ENCODE assay signal across 18 mouse cellular contexts in the genomic region with DNA sequence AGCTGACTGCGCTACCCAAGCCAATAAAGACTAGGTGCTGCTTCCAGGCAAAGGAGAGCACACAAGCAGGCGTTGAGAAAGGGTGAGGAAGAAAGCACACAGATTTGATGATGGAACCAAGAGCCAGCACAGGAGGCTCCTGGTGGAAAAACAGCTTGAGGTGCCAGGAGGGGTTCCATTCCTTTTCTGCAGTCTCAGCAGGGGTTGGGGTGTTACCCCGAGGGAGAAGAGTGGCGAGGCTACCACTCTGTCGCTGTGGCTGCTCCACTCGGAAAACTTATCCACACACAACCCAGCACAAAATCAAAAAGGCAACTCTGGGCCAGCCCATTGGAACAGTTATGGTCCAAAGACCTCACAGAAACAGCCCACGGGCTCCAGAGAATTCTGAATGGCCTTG. TPM values are rescaled to one million over a fixed set of nuclear protein-coding genes. Genes with fewer than 3 reads are reported as not detected.
A peak's percentile ranks its signal among the peaks of the same experiment; 100 is the strongest.
DNase-seq lines count a peak whose midpoint lies in the region; ATAC-seq and TF ChIP-seq lines count a peak whose summit lies in the region.
"Had no signal": no experiment of that assay in that cellular context is flagged by ENCODE, and none has a peak within 500 bp of the region (broad histone marks: within the 10 kb centered on the region; RNA-seq: fewer than 3 reads in every experiment).

No protein-coding gene starts in this region.

- no peak overlapping the region for H3K4me2 ChIP-seq in forebrain, embryonic 12.5 days
- H3K4me2 ChIP-seq in limb, embryonic 11.5 days (ENCODE audit: low read depth, severe bottlenecking), result no peak overlapping the region

- no peak for TF ChIP-seq CTCF in left cerebral cortex, adult 2 months (IDR thresholded peaks at IDR 0.05)
- no peak for TF ChIP-seq CTCF in cortical plate, adult 2 months (IDR thresholded peaks at IDR 0.05; ENCODE audit: extremely low read depth, insufficient read depth, low read length)

- 63% methylated on average over 7 of the region's 7 CpGs for WGBS in forebrain, embryonic 12.5 days
- WGBS in limb, embryonic 11.5 days, result 66% methylated on average over 7 of the region's 7 CpGs

- no peak for DNase-seq in left cerebral cortex, adult 2 months (ENCODE audit: extremely low spot score in 1 of 2, low spot score in 2 of 2)
- no peak for DNase-seq in left cerebral cortex, postnatal 4 days
- no peak for DNase-seq in limb, embryonic 11.5 days (ENCODE audit: low spot score)
- no peak for DNase-seq in heart, postnatal 36 days
- DNase-seq: adrenal gland, adult 2 months; kidney, adult 2 months; liver had no signal

- TF ChIP-seq POLR2A in cortical plate, adult 2 months (IDR thresholded peaks at IDR 0.05; ENCODE audit: extremely low read depth, insufficient read depth, low read length), result no peak

- peaks cover 9% of the 10 kb centered on the region for H3K4me1 ChIP-seq in cortical plate, adult 2 months (ENCODE audit: control insufficient read depth, insufficient read depth, low read length)
- H3K4me1 ChIP-seq in forebrain, embryonic 12.5 days, result peaks cover 4% of the 10 kb centered on the region
- H3K4me1 ChIP-seq in limb, embryonic 11.5 days (ENCODE audit: control insufficient read depth, insufficient read depth, low read length), result peaks cover 12% of the 10 kb centered on the region; the same call in 1 of the 2 replicates

- no peak for ATAC-seq in forebrain, embryonic 12.5 days (ENCODE audit: low FRiP score)
- ATAC-seq in limb, embryonic 11.5 days (ENCODE audit: insufficient number of reproducible peaks, low FRiP score, low TSS enrichment, low read depth), result no peak
- no peak for ATAC-seq in erythroblast, adult 5-6 weeks (replicated peaks; ENCODE audit: low FRiP score, poor library complexity, severe bottlenecking)
- ATAC-seq: Patski had no signal

- H3K9me3 ChIP-seq in forebrain, embryonic 12.5 days, result no peaks in the 10 kb centered on the region
- no peaks in the 10 kb centered on the region for H3K9me3 ChIP-seq in limb, embryonic 11.5 days (ENCODE audit: control insufficient read depth, low read length)

- H3K9ac ChIP-seq in forebrain, embryonic 12.5 days, result no peak overlapping the region
- no peak overlapping the region for H3K9ac ChIP-seq in limb, embryonic 11.5 days (ENCODE audit: low read length)

- H3K36me3 ChIP-seq in forebrain, embryonic 12.5 days (replicated peaks), result peaks cover 13% of the 10 kb centered on the region
- no peaks in the 10 kb centered on the region for H3K36me3 ChIP-seq in limb, embryonic 11.5 days (ENCODE audit: control insufficient read depth, insufficient read depth, low read length)

- no peak overlapping the region for H3K4me3 ChIP-seq in left cerebral cortex, adult 2 months
- no peak overlapping the region for H3K4me3 ChIP-seq in cortical plate, adult 2 months (ENCODE audit: insufficient read depth, low read length)
- no peak overlapping the region for H3K4me3 ChIP-seq in forebrain, embryonic 12.5 days (replicated peaks)
- H3K4me3 ChIP-seq in limb, embryonic 11.5 days (ENCODE audit: low read depth, low read length), result no peak overlapping the region

- intact Hi-C loops in left cerebral cortex, adult 2 months (cut with DNase I), result loop anchor here (2.0 kb wide), 1 partner anchor 29 kb away; the partner anchor contains the start of gene Stxbp1
- intact Hi-C loops in left cerebral cortex, postnatal 4 days (cut with DNase I), result no loop called here
- intact Hi-C loops in heart, postnatal 36 days (cut with DNase I), result no loop called here

- H3K27ac ChIP-seq in left cerebral cortex, adult 2 months, result peak overlapping the region; percentile 38
- H3K27ac ChIP-seq in cortical plate, adult 2 months (ENCODE audit: insufficient read depth, low read length), result peak overlapping the region; percentile 26
- peak overlapping the region; percentile 73 for H3K27ac ChIP-seq in forebrain, embryonic 12.5 days
- peak overlapping the region; percentile 59; the same call in 1 of the 2 replicates for H3K27ac ChIP-seq in limb, embryonic 11.5 days (replicated peaks; ENCODE audit: low read depth, low read length)
- H3K27ac ChIP-seq: macrophage had no signal

- no peaks in the 10 kb centered on the region for H3K27me3 ChIP-seq in forebrain, embryonic 12.5 days
- no peaks in the 10 kb centered on the region for H3K27me3 ChIP-seq in limb, embryonic 11.5 days (ENCODE audit: control insufficient read depth, insufficient read depth, low read length)
- H3K27me3 ChIP-seq: CH12.LX, Patski had no signal

RNA-seq across cellular contexts. Expression of gene Stxbp1, which starts 29.5 kb away (rescaled TPM):
- total RNA-seq in left cerebral cortex, adult 2 months (2021), result 100 to 1,000 TPM; 947 to 984 TPM
- total RNA-seq in left cerebral cortex, postnatal 4 days (2021), result 100 to 1,000 TPM; 557 to 578 TPM
- polyA plus RNA-seq in cortical plate, adult 2 months (2012; rRNA removed), result 709 and 713 TPM in 2 replicates
- polyA plus RNA-seq in forebrain, embryonic 12.5 days (2016; fragmentation: Nextera tagmentation; extraction: Ambion mirVana), result 68.5 and 73.5 TPM in 2 replicates
- polyA plus RNA-seq in limb, embryonic 11.5 days (2014; fragmentation: Nextera tagmentation; extraction: Ambion mirVana), result 15.2 and 17.7 TPM in 2 replicates
- 10 to 100 TPM; 10.1 to 14.3 TPM for total RNA-seq in heart, postnatal 36 days (2021)
- total RNA-seq in erythroblast, adult 5-6 weeks (2015; ENCODE audit: low replicate concordance), result 0.96 and 1.3 TPM in 2 replicates
- 0.34 and 0.56 TPM in 2 replicates for total RNA-seq in erythroblast, adult 5-6 weeks (2017; ENCODE audit: low replicate concordance)

RNA-seq across cellular contexts. Expression of gene Cfap157, which starts 33.4 kb away (rescaled TPM):
- total RNA-seq in left cerebral cortex, adult 2 months (2021), result under 1 TPM; 0.20 to 0.61 TPM
- total RNA-seq in left cerebral cortex, postnatal 4 days (2021), result under 1 TPM; 0.34 to 0.58 TPM
- polyA plus RNA-seq in cortical plate, adult 2 months (2012; rRNA removed), result 0.11 and 0.35 TPM in 2 replicates
- polyA plus RNA-seq in forebrain, embryonic 12.5 days (2016; fragmentation: Nextera tagmentation; extraction: Ambion mirVana), result 0.15 and 0.45 TPM in 2 replicates
- 0.27 and 0.37 TPM in 2 replicates for polyA plus RNA-seq in limb, embryonic 11.5 days (2014; fragmentation: Nextera tagmentation; extraction: Ambion mirVana)
- total RNA-seq in heart, postnatal 36 days (2021), result not detected
- total RNA-seq in erythroblast, adult 5-6 weeks (2015; ENCODE audit: low replicate concordance), result not detected in 2 replicates
- not detected in 2 replicates for total RNA-seq in erythroblast, adult 5-6 weeks (2017; ENCODE audit: low replicate concordance)
- total RNA-seq: adrenal gland, adult 2 months; CH12.LX; gastrocnemius, adult 18-20 months; heart, adult 18-20 months had no signal
- polyA plus RNA-seq: adrenal gland, adult 2 months; kidney, adult 2 months; large intestine, adult 2 months; macrophage; spleen, adult 2 months had no signal

RNA-seq across cellular contexts. Expression of gene Ptrh1, which starts 42.0 kb away (rescaled TPM):
- total RNA-seq in left cerebral cortex, adult 2 months (2021), result 1 to 10 TPM; 7.9 to 9.3 TPM
- 10 to 100 TPM in 1 of 2 experiments, 1 to 10 TPM in 1; 6.5 to 11.2 TPM for total RNA-seq in left cerebral cortex, postnatal 4 days (2021)
- polyA plus RNA-seq in cortical plate, adult 2 months (2012; rRNA removed), result 5.4 and 6.6 TPM in 2 replicates
- polyA plus RNA-seq in forebrain, embryonic 12.5 days (2016; fragmentation: Nextera tagmentation; extraction: Ambion mirVana), result 3.9 and 5.3 TPM in 2 replicates
- polyA plus RNA-seq in limb, embryonic 11.5 days (2014; fragmentation: Nextera tagmentation; extraction: Ambion mirVana), result 3.7 and 5.2 TPM in 2 replicates
- total RNA-seq in heart, postnatal 36 days (2021), result 1 to 10 TPM; 3.7 to 3.8 TPM
- total RNA-seq in erythroblast, adult 5-6 weeks (2015; ENCODE audit: low replicate concordance), result 2.5 TPM in 1 of 2 replicates, not detected in the other
- not detected in 2 replicates for total RNA-seq in erythroblast, adult 5-6 weeks (2017; ENCODE audit: low replicate concordance)

RNA-seq across cellular contexts. Expression of gene Ttc16, which starts 42.2 kb away (rescaled TPM):
- total RNA-seq in left cerebral cortex, adult 2 months (2021), result under 1 TPM; 0.40 to 0.52 TPM
- total RNA-seq in left cerebral cortex, postnatal 4 days (2021), result under 1 TPM; 0.42 to 0.66 TPM
- 1.8 and 2.2 TPM in 2 replicates for polyA plus RNA-seq in cortical plate, adult 2 months (2012; rRNA removed)
- 0.46 and 0.67 TPM in 2 replicates for polyA plus RNA-seq in forebrain, embryonic 12.5 days (2016; fragmentation: Nextera tagmentation; extraction: Ambion mirVana)
- 0.13 and 0.56 TPM in 2 replicates for polyA plus RNA-seq in limb, embryonic 11.5 days (2014; fragmentation: Nextera tagmentation; extraction: Ambion mirVana)
- total RNA-seq in heart, postnatal 36 days (2021), result under 1 TPM; 0.08 to 0.14 TPM
- not detected in 2 replicates for total RNA-seq in erythroblast, adult 5-6 weeks (2015; ENCODE audit: low replicate concordance)
- not detected in 2 replicates for total RNA-seq in erythroblast, adult 5-6 weeks (2017; ENCODE audit: low replicate concordance)
- total RNA-seq: heart, postnatal 10 days had no signal
- polyA plus RNA-seq: macrophage had no signal

RNA-seq across cellular contexts. Expression of gene Fam129b, which starts 58.3 kb away (rescaled TPM):
- 10 to 100 TPM; 24.4 to 31.4 TPM for total RNA-seq in left cerebral cortex, adult 2 months (2021)
- total RNA-seq in left cerebral cortex, postnatal 4 days (2021), result 10 to 100 TPM; 55.1 to 63.3 TPM
- polyA plus RNA-seq in cortical plate, adult 2 months (2012; rRNA removed), result 27.1 and 29.0 TPM in 2 replicates
- 24.6 and 27.3 TPM in 2 replicates for polyA plus RNA-seq in forebrain, embryonic 12.5 days (2016; fragmentation: Nextera tagmentation; extraction: Ambion mirVana)
- polyA plus RNA-seq in limb, embryonic 11.5 days (2014; fragmentation: Nextera tagmentation; extraction: Ambion mirVana), result 18.6 and 23.2 TPM in 2 replicates
- 10 to 100 TPM; 22.5 to 26.9 TPM for total RNA-seq in heart, postnatal 36 days (2021)
- total RNA-seq in erythroblast, adult 5-6 weeks (2015; ENCODE audit: low replicate concordance), result 3.1 and 5.8 TPM in 2 replicates
- total RNA-seq in erythroblast, adult 5-6 weeks (2017; ENCODE audit: low replicate concordance), result 2.6 and 5.6 TPM in 2 replicates

Comparison
In these comparisons a context has a peak if more than half of its experiments do, and no peak if none do; other contexts are left out.
1. RNA of gene Stxbp1, which starts 29.5 kb away (total RNA-seq): 947 to 984 TPM in left cerebral cortex, adult 2 months and 557 to 578 TPM in left cerebral cortex, postnatal 4 days; 10.1 to 14.3 TPM in heart, postnatal 36 days and 0.34 to 1.3 TPM in erythroblast, adult 5-6 weeks; every median in the first group is over 10 times any median in the second.
2. Peak in every context shown above with its lines, with median percentiles within 50 percentile points of each other: H3K27ac ChIP-seq.